Mouse (Mus musculus) spleen, adult 2 months (tissue): ENCODE data around the gene Cenps. TPM values are rescaled to one million over a fixed set of nuclear protein-coding genes. Genes with fewer than 3 reads are reported as not detected.

Experiments
- DNase-seq, 2 experiments: peaks; one replicate each; pipeline versions ENCODE4 v3.0.0 to v3.0.0-alpha.2; 2012 to 2021; ENCODE audit warnings: low spot score in 2 of 2, low read depth in 1 of 2
- H3K27ac ChIP-seq: fragments of 200-500 bp; 2 replicates; pipeline ENCODE4 v1.5.1; 2012; ENCODE audit warnings: low read length, inconsistent platforms; ENCODE audit not compliant: insufficient read depth
- H3K27me3 ChIP-seq: fragments of 200-500 bp; 2 replicates; pipeline ENCODE4 v1.6.1; 2012; ENCODE audit warnings: mild to moderate bottlenecking, moderate library complexity, low read length, inconsistent platforms; ENCODE audit not compliant: control insufficient read depth, insufficient read depth
- H3K36me3 ChIP-seq: fragments of 200-500 bp; 2 replicates; pipeline ENCODE4 v1.6.1; 2012; ENCODE audit warnings: mild to moderate bottlenecking, low read length, inconsistent platforms; ENCODE audit not compliant: control insufficient read depth, insufficient read depth
- H3K4me1 ChIP-seq: fragments of 200-500 bp; 2 replicates; pipeline ENCODE4 v1.6.1; 2011; ENCODE audit warnings: inconsistent platforms; ENCODE audit not compliant: control insufficient read depth, insufficient read depth, insufficient read length
- H3K4me3 ChIP-seq: fragments of 200-500 bp; 2 replicates; pipeline ENCODE4 v1.5.1; 2011; ENCODE audit warnings: mild to moderate bottlenecking, inconsistent platforms; ENCODE audit not compliant: insufficient read depth, insufficient read length; ENCODE audit errors: extremely low read depth
- CTCF ChIP-seq: fragments of 200-500 bp; IDR thresholded peaks from 2 replicates; pipeline ENCODE4 v1.5.1; 2011; ENCODE audit warnings: mild to moderate bottlenecking, inconsistent platforms; ENCODE audit not compliant: insufficient read depth, insufficient read length, insufficient replicate concordance; ENCODE audit errors: extremely low read depth
- POLR2A ChIP-seq: fragments of 200-500 bp; IDR thresholded peaks from 2 replicates; pipeline ENCODE4 v1.6.1; 2011; ENCODE audit warnings: low read depth, low read length, inconsistent platforms
- WGBS: fragments of 180-500 bp; shearing (Covaris S2); methylation state at CpG from one replicate; pipeline ENCODE4 v1.1.7; 2018; 5-methylcytosine and 5-hydroxymethylcytosine counted together
- polyA plus RNA-seq: library from polyadenylated mRNA; depleted of rRNA; stranded (reverse); fragments of >200 nt; gene quantifications from 2 replicates; pipeline ENCODE4 v1.2.3, GENCODE M21; 2012

Gene Cenps
- polyA plus RNA-seq, 1 experiment, result 4.5 TPM

DNA sequence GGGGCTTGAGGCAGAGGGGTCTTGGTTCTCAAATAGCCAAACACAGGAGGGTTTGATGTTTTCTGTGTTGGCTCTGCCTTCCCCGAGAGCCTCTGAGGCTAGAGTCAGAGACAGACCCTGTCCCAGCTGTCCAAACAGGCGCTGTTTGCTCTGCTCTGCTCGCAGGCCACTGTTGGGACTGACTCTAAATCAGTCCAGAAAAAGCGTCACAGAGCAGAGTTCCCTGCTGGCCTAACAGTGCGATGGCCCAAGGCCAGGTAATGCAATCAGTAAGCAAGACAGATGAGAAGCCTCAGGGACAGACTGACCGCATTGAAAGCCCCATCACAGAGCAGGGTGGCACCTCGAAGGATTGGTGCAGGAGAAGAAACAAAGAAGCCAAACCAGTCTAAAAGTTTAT, 12.2 kb upstream of the Cenps start:
- no peaks in the 10 kb centered on the region for H3K27me3 ChIP-seq
- WGBS, result 92% methylated on average over 7 of the region's 7 CpGs
- peaks cover 7% of the 10 kb centered on the region; the same call in 1 of the 2 replicates for H3K4me1 ChIP-seq
- no peak overlapping the region for H3K4me3 ChIP-seq
- H3K36me3 ChIP-seq, result peaks cover 33% of the 10 kb centered on the region
- no peak overlapping the region for H3K27ac ChIP-seq
- DNase-seq, result no peak
- no peak for TF ChIP-seq CTCF

DNA sequence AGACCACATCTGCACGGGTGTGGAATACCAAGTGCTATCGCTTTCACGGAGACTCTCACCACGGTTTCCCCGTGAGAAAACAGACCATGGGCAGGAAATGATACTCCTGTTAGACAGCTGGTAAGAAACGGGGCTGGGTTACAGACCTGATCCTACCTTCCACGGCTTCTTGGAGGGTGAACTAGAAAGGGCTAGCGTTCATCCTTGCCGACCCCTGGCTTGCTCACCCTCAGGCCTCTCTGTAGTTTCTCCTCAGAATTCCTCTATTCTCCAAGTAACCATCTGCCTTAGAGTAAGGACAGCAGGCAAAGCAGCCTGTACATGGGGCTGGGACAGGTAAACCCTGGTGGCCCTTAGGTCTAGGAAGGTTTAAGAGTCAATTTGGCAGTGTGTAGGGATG, 11.8 kb upstream of the Cenps start:
- Histone ChIP-seq H3K4me1 (peaks cover 7% of the 10 kb centered on the region; the same call in 1 of the 2 replicates), H3K4me3 (no peak overlapping the region), H3K27ac (no peak overlapping the region), H3K36me3 (peaks cover 31% of the 10 kb centered on the region), H3K27me3 (no peaks in the 10 kb centered on the region)
- no peak for TF ChIP-seq POLR2A
- TF ChIP-seq CTCF, result no peak
- no peak for DNase-seq
- WGBS, result 51% methylated on average over 9 of the region's 9 CpGs

DNA sequence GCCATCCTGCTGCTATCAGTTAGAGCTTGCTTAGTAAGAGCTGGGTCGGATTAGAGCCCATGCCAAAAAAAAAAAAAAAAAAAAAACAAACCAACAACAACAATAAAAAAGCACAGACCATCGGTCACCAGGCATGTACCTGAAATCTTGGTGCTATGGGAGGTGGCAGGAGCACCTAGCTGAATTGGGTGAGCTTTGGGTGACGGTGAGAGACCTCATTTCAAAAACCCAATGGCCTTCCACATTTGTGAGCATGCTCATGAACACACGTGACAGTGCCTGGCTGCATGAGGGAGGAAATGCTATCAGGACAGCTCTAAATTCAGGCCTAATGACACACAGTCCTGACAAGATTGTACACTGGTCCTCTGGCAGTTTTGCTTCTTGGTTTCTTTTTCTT, 10.7 kb upstream of the Cenps start:
- H3K4me1 ChIP-seq, result peaks cover 7% of the 10 kb centered on the region; the same call in 1 of the 2 replicates
- H3K4me3 ChIP-seq, result no peak overlapping the region
- 77% methylated on average over 4 of the region's 4 CpGs for WGBS
- DNase-seq, result no peak
- no peaks in the 10 kb centered on the region for H3K27me3 ChIP-seq
- H3K36me3 ChIP-seq, result peaks cover 24% of the 10 kb centered on the region
- no peak for TF ChIP-seq POLR2A
- no peak for TF ChIP-seq CTCF
- no peak overlapping the region for H3K27ac ChIP-seq

DNA sequence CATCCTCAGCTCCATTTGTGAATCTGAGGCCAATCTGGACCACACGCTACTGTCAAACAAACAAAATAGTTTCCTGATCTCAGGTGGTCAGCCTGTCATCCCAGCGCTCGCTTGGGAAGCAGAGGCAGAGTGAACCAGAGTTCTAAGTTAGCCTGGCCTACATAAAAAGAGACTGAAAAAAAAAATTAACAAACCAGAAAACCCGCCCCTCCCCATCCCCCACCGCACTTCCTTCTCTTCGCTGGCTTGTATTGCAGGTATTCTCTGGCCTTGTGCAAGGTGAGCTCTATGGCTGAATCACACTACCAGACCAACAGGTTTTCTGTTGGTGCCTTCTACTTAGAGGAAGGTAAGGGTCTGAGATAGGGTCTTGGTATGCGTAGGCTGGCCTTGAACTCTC, 10.1 kb upstream of the Cenps start:
- 57% methylated on average over 7 of the region's 7 CpGs for WGBS
- Histone ChIP-seq H3K27me3 (no peaks in the 10 kb centered on the region), H3K4me1 (peaks cover 7% of the 10 kb centered on the region; the same call in 1 of the 2 replicates), H3K4me3 (no peak overlapping the region), H3K27ac (no peak overlapping the region), H3K36me3 (peaks cover 19% of the 10 kb centered on the region)
- DNase-seq, result no peak
- TF ChIP-seq CTCF (no peak), POLR2A (no peak)

GRCm38 (mm10) chr4:149145151-149145550, 7.7 kb upstream of the Cenps start:
- Histone ChIP-seq H3K27me3 (no peaks in the 10 kb centered on the region), H3K27ac (no peak overlapping the region), H3K4me1 (peaks cover 7% of the 10 kb centered on the region; the same call in 1 of the 2 replicates), H3K4me3 (no peak overlapping the region), H3K36me3 (peaks cover 3% of the 10 kb centered on the region; the same call in 1 of the 2 replicates)
- DNase-seq, result no peak
- no peak for TF ChIP-seq POLR2A
- no peak for TF ChIP-seq CTCF
- 94% methylated on average over 4 of the region's 4 CpGs for WGBS

GRCm38 (mm10) chr4:149144459-149144858, 7.0 kb upstream of the Cenps start:
- Histone ChIP-seq H3K36me3 (no peaks in the 10 kb centered on the region), H3K27me3 (no peaks in the 10 kb centered on the region), H3K4me1 (peaks cover 7% of the 10 kb centered on the region; the same call in 1 of the 2 replicates), H3K27ac (no peak overlapping the region), H3K4me3 (no peak overlapping the region)
- TF ChIP-seq CTCF (peak; percentile 88; the same call in 1 of the 2 replicates), POLR2A (no peak)
- whole genome bisulfite sequencing, result 10% methylated on average over 3 of the region's 3 CpGs
- peak; percentile 54 to 71 for DNase-seq

- Histone ChIP-seq H3K27me3 (no peaks in the 10 kb centered on the region), H3K36me3 (no peaks in the 10 kb centered on the region), H3K4me1 (peaks cover 7% of the 10 kb centered on the region; the same call in 1 of the 2 replicates), H3K4me3 (no peak overlapping the region), H3K27ac (no peak overlapping the region)
- 27% methylated on average over 4 of the region's 4 CpGs for WGBS
- TF ChIP-seq POLR2A (no peak), CTCF (no peak)
- DNase-seq, result no peak
These were observed 6.2 kb upstream of the Cenps start for GRCm38 (mm10) chr4:149143594-149143993.
